In genomic region chr11:105508660-105509038, GRCm38 (mm10) we compare ENCODE assay signal across 15 mouse cellular contexts. TPM values are rescaled to one million over a fixed set of nuclear protein-coding genes. Genes with fewer than 3 reads are reported as not detected.
DNase-seq lines count a peak whose midpoint lies in the region; ATAC-seq and TF ChIP-seq lines count a peak whose summit lies in the region.
"Had no signal": no experiment of that assay in that cellular context is flagged by ENCODE, and none has a peak within 500 bp of the region (broad histone marks: within the 10 kb centered on the region; RNA-seq: fewer than 3 reads in every experiment).

No protein-coding gene starts in this region.

- no peak for DNase-seq in heart, adult 9 months (ENCODE audit: low spot score in 2 of 2)
- DNase-seq in forebrain, embryonic 10.5 days (ENCODE audit: extremely low spot score, low spot score) = no peak
- DNase-seq in midbrain, postnatal 0 days (ENCODE audit: low spot score) = no peak
- no peak for DNase-seq in gastrocnemius, postnatal 25 days
- DNase-seq: adrenal gland, postnatal 14 days; cerebellum, adult 2 months; liver, postnatal 0 days had no signal

- H3K36me3 ChIP-seq in heart, embryonic 13.5 days = no peaks in the 10 kb centered on the region
- H3K36me3 ChIP-seq in forebrain, embryonic 10.5 days (replicated peaks) = no peaks in the 10 kb centered on the region
- H3K36me3 ChIP-seq in hindbrain, embryonic 16.5 days (ENCODE audit: control insufficient read depth, insufficient read depth, low read length) = no peaks in the 10 kb centered on the region
- H3K36me3 ChIP-seq in midbrain, postnatal 0 days (ENCODE audit: insufficient read depth, low read length) = no peaks in the 10 kb centered on the region
- H3K36me3 ChIP-seq: kidney, embryonic 15.5 days had no signal

- no peaks in the 10 kb centered on the region for H3K27me3 ChIP-seq in heart, embryonic 13.5 days (replicated peaks)
- H3K27me3 ChIP-seq in forebrain, embryonic 10.5 days (ENCODE audit: poor library complexity, severe bottlenecking) = no peaks in the 10 kb centered on the region
- no peaks in the 10 kb centered on the region for H3K27me3 ChIP-seq in hindbrain, embryonic 16.5 days (replicated peaks; ENCODE audit: control insufficient read depth, insufficient read depth, low read length)
- no peaks in the 10 kb centered on the region for H3K27me3 ChIP-seq in midbrain, postnatal 0 days (ENCODE audit: insufficient read depth, low read length)
- H3K27me3 ChIP-seq: kidney, embryonic 15.5 days had no signal

- peak overlapping the region; percentile 45 for H3K4me2 ChIP-seq in heart, embryonic 13.5 days
- H3K4me2 ChIP-seq in hindbrain, embryonic 16.5 days (ENCODE audit: low read length) = peak overlapping the region; percentile 30
- no peak overlapping the region for H3K4me2 ChIP-seq in midbrain, postnatal 0 days (ENCODE audit: low read depth, low read length, poor library complexity, severe bottlenecking)
- H3K4me2 ChIP-seq: kidney, embryonic 15.5 days had no signal

- H3K9ac ChIP-seq in heart, embryonic 13.5 days = peak overlapping the region; percentile 50; the same call in 1 of the 2 replicates
- 0 out of 2 replicates have a peak overlapping the region, but pooled peaks have one; percentile 2 for H3K9ac ChIP-seq in hindbrain, embryonic 16.5 days (ENCODE audit: low read depth, low read length)
- no peak overlapping the region for H3K9ac ChIP-seq in midbrain, postnatal 0 days (replicated peaks; ENCODE audit: low read length, poor library complexity, severe bottlenecking)
- H3K9ac ChIP-seq: kidney, embryonic 15.5 days; liver, postnatal 0 days had no signal

- ATAC-seq in heart, embryonic 13.5 days (ENCODE audit: extremely low read depth, insufficient number of reproducible peaks, low FRiP score, low TSS enrichment) = no peak
- ATAC-seq in hindbrain, embryonic 16.5 days = peak; percentile 26; the same call in 1 of the 2 replicates
- ATAC-seq in midbrain, postnatal 0 days (ENCODE audit: low FRiP score) = peak; percentile 66; the same call in 1 of the 2 replicates
- ATAC-seq in activated CD4-positive, CD25-positive, alpha-beta regulatory T cell, adult 4 months = no peak
- ATAC-seq in cerebellum, adult (ENCODE audit: insufficient number of reproducible peaks, low FRiP score, low TSS enrichment) = no peak
- ATAC-seq: liver, postnatal 0 days had no signal

- H3K9me3 ChIP-seq in heart, embryonic 13.5 days = no peaks in the 10 kb centered on the region
- no peaks in the 10 kb centered on the region for H3K9me3 ChIP-seq in forebrain, embryonic 10.5 days
- no peaks in the 10 kb centered on the region for H3K9me3 ChIP-seq in hindbrain, embryonic 16.5 days (ENCODE audit: control insufficient read depth, low read length)
- H3K9me3 ChIP-seq in midbrain, postnatal 0 days (ENCODE audit: low read length) = no peaks in the 10 kb centered on the region
- H3K9me3 ChIP-seq: kidney, embryonic 15.5 days had no signal

- WGBS in heart, embryonic 13.5 days = 57% methylated on average over 7 of the region's 7 CpGs
- 69% methylated on average over 7 of the region's 7 CpGs for WGBS in forebrain, embryonic 10.5 days
- 42% methylated on average over 7 of the region's 7 CpGs for WGBS in hindbrain, embryonic 16.5 days
- WGBS in midbrain, postnatal 0 days = 47% methylated on average over 7 of the region's 7 CpGs

- peaks cover 77% of the 10 kb centered on the region for H3K4me1 ChIP-seq in heart, embryonic 13.5 days
- peaks cover 65% of the 10 kb centered on the region for H3K4me1 ChIP-seq in forebrain, embryonic 10.5 days
- peaks cover 28% of the 10 kb centered on the region for H3K4me1 ChIP-seq in hindbrain, embryonic 16.5 days (ENCODE audit: control insufficient read depth, insufficient read depth, low read depth, low read length)
- H3K4me1 ChIP-seq in midbrain, postnatal 0 days (ENCODE audit: insufficient read depth, low read length) = peaks cover 27% of the 10 kb centered on the region

- H3K4me3 ChIP-seq in heart, embryonic 13.5 days = no peak overlapping the region
- H3K4me3 ChIP-seq in forebrain, embryonic 10.5 days = peak overlapping the region; percentile 37; the same call in 1 of the 2 replicates
- H3K4me3 ChIP-seq in hindbrain, embryonic 16.5 days (ENCODE audit: low read length) = no peak overlapping the region
- no peak overlapping the region for H3K4me3 ChIP-seq in midbrain, postnatal 0 days (ENCODE audit: low read depth, low read length)
- H3K4me3 ChIP-seq: erythroblast, embryonic 14.5 days; kidney, embryonic 15.5 days had no signal

- TF ChIP-seq CTCF in midbrain, postnatal 0 days (IDR thresholded peaks at IDR 0.05) = no peak

- H3K27ac ChIP-seq in heart, embryonic 13.5 days (replicated peaks) = peak overlapping the region; percentile 75
- peak overlapping the region; percentile 83 for H3K27ac ChIP-seq in forebrain, embryonic 10.5 days
- H3K27ac ChIP-seq in hindbrain, embryonic 16.5 days (ENCODE audit: low read depth, low read length) = peak overlapping the region; percentile 79
- H3K27ac ChIP-seq in midbrain, postnatal 0 days (ENCODE audit: low read depth, low read length) = peak overlapping the region; percentile 75
- H3K27ac ChIP-seq: kidney, embryonic 15.5 days had no signal

RNA-seq across cellular contexts. Expression of gene March10, which starts 52.1 kb away (rescaled TPM):
- polyA plus RNA-seq in heart, embryonic 13.5 days (2015; fragmentation: Nextera tagmentation; extraction: Ambion mirVana) = 0.36 TPM in 1 of 2 replicates, not detected in the other
- polyA plus RNA-seq in forebrain, embryonic 10.5 days (2016; fragmentation: Nextera tagmentation; extraction: Ambion mirVana) = 0.06 and 0.09 TPM in 2 replicates
- polyA plus RNA-seq in hindbrain, embryonic 16.5 days (2015; fragmentation: Nextera tagmentation; extraction: Ambion mirVana) = 0.38 and 0.72 TPM in 2 replicates
- 0.57 and 0.77 TPM in 2 replicates for total RNA-seq in midbrain, postnatal 0 days (2014; rRNA removed)
- 0.69 and 0.94 TPM in 2 replicates for polyA plus RNA-seq in midbrain, postnatal 0 days (2015; fragmentation: Nextera tagmentation; extraction: Ambion mirVana)
- polyA plus RNA-seq in activated CD4-positive, CD25-positive, alpha-beta regulatory T cell, adult 4 months (2017; shearing (Covaris generic)) = not detected
- total RNA-seq in gastrocnemius, postnatal 25 days (2021) = not detected
- total RNA-seq: adrenal gland, postnatal 14 days; heart, adult 8-10 months had no signal
- polyA plus RNA-seq: erythroblast, embryonic 14.5 days; liver, postnatal 0 days; stomach, embryonic 14.5 days had no signal

Comparison
In these comparisons a context has a peak if more than half of its experiments do, and no peak if none do; other contexts are left out.
1. ATAC-seq: peak in hindbrain, embryonic 16.5 days (single experiment) and midbrain, postnatal 0 days (single experiment); none in heart, embryonic 13.5 days (single experiment), activated CD4-positive, CD25-positive, alpha-beta regulatory T cell, adult 4 months (single experiment) and cerebellum, adult (single experiment).
2. Peak in every context shown above with its lines, with median percentiles within 50 percentile points of each other: H3K27ac ChIP-seq.